Mouse (Mus musculus): ENCODE measurements around the gene Trim75. TPM values are rescaled to one million over a fixed set of nuclear protein-coding genes. Genes with fewer than 3 reads are reported as not detected.
"Not testable (repeated sequence)": the region's sequence is repeated elsewhere in the genome, so short reads cannot be mapped to it uniquely, and the experiment has no call there.

The Trim75 gene
- total and polyA plus RNA-seq, 3 experiments, result not detected

DNA sequence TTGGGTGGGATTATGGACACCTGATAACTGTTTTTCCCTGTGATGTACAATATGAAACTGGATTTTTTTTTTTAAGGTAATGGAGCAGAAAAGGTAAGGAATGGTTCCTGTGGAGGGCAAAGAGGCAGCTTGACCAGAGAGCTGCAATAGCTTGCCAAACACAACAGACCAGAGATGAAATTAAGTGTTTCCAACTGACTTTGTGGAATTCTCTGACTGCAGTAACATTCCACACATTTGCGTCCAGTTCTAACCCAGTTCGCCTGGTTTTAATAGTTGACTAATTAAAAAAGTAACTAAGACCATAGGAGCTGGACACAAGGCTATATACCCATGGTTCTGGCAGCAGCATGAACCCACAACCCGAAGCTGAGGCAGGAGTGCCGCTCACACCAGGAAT lies 42.1 kb upstream of the Trim75 start:
- no peaks in the 10 kb centered on the region for H3K79me2 ChIP-seq (replicated peaks; ENCODE audit: control insufficient read depth, insufficient read depth, low read length)
- no peak for DNase-seq
- intact Hi-C loops (cut with DNase I), result no loop called here
- H3K27me3 ChIP-seq (ENCODE audit: control insufficient read depth, insufficient read depth, low read length), result no peaks in the 10 kb centered on the region
- no peaks in the 10 kb centered on the region for H3K36me3 ChIP-seq (ENCODE audit: control insufficient read depth, insufficient read depth, low read length)
- 87% methylated on average over 4 of the region's 4 CpGs for WGBS
- no peaks in the 10 kb centered on the region for H3K4me1 ChIP-seq (ENCODE audit: control insufficient read depth, insufficient read depth, low read length)
- TF ChIP-seq EP300 (IDR thresholded peaks at IDR 0.05; ENCODE audit: insufficient read depth, low read depth, low read length) (no peak), POLR2A (IDR thresholded peaks at IDR 0.05; ENCODE audit: insufficient read depth, low read depth, low read length) (no peak), CTCF (IDR thresholded peaks at IDR 0.05) (no peak)
- no peak overlapping the region for H3K9ac ChIP-seq (ENCODE audit: low read depth, low read length)
- H3K27ac ChIP-seq, result no peak overlapping the region
- no peak overlapping the region for H3K4me3 ChIP-seq

DNA sequence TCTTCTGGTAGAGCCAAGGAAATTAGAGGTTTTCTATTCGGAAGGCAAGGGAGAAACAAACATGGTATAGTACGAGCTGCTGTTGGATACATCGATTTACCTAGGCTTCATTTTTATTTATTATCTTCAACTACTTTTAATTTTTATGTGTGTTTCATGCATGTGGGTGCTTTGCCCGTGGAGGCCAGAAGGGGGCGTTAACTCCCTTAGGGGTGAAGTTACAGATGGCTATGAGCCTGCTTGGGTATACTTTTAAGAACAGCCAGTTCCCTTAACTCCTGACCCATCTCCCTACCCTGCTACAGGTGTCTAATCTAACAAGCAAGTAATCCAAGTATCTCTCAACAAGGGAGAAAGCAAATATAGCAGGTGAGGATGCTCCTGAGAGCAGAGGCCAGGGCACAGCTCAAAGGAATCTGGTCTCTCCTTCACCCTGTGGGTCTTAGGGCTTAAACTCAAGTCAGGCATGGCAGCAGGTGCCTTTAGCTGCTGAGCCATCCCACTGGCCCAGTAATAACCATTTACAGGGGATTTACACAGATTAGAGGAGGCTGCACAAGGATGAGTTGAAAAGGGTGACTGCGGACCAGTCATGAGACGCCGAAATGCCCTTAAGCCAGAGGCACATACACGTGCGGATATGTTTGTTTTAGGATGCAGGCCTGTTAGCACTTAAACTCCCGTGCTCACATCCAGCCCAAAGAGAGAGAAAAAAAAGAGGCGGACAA lies 41.5 kb upstream of the Trim75 start:
- no peaks in the 10 kb centered on the region for H3K36me3 ChIP-seq (ENCODE audit: control insufficient read depth, insufficient read depth, low read length)
- no peaks in the 10 kb centered on the region for H3K4me1 ChIP-seq (ENCODE audit: control insufficient read depth, insufficient read depth, low read length)
- intact Hi-C loops (cut with DNase I), result no loop called here
- no peaks in the 10 kb centered on the region for H3K27me3 ChIP-seq (ENCODE audit: control insufficient read depth, insufficient read depth, low read length)
- TF ChIP-seq CTCF (IDR thresholded peaks at IDR 0.05), result no peak
- no peak for TF ChIP-seq EP300 (IDR thresholded peaks at IDR 0.05; ENCODE audit: insufficient read depth, low read depth, low read length)
- TF ChIP-seq POLR2A (IDR thresholded peaks at IDR 0.05; ENCODE audit: insufficient read depth, low read depth, low read length), result no peak
- no peak for DNase-seq
- no peak overlapping the region for H3K27ac ChIP-seq
- H3K79me2 ChIP-seq (replicated peaks; ENCODE audit: control insufficient read depth, insufficient read depth, low read length), result no peaks in the 10 kb centered on the region
- no peak overlapping the region for H3K9ac ChIP-seq (ENCODE audit: low read depth, low read length)
- WGBS, result 80% methylated on average over 12 of the region's 12 CpGs
- no peak overlapping the region for H3K4me3 ChIP-seq

DNA sequence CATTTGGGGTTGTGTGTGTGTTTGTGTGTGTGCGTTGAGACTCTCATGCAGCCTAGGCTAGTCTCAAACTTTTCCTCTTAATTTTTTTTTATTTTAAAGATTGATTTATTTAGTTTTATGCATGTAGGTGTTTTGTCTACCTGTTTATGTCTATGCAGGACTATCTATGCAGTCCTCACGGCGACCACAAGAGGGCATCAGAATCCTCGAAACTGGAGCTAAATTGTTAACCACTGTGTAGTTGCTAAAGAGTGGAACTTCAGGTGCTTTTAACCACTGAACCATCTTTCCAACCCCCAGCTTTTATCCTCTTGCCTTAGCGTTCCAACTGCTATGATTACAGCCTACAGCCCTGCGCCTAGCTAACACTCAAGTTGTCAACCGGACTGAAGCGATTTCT lies 34.9 kb upstream of the Trim75 start:
- DNase-seq, result peak; percentile 4 to 52
- intact Hi-C loops (cut with DNase I), result loop anchor here (1.0 kb wide), 1 partner anchor 88 kb away; no protein-coding TSS in a partner anchor
- no peaks in the 10 kb centered on the region for H3K79me2 ChIP-seq (replicated peaks; ENCODE audit: control insufficient read depth, insufficient read depth, low read length)
- no peaks in the 10 kb centered on the region for H3K4me1 ChIP-seq (ENCODE audit: control insufficient read depth, insufficient read depth, low read length)
- no peak overlapping the region for H3K27ac ChIP-seq
- H3K4me3 ChIP-seq, result no peak overlapping the region
- no peaks in the 10 kb centered on the region for H3K27me3 ChIP-seq (ENCODE audit: control insufficient read depth, insufficient read depth, low read length)
- 48% methylated on average over 8 of the region's 8 CpGs for WGBS
- TF ChIP-seq CTCF (IDR thresholded peaks at IDR 0.05) (peak; percentile 80), POLR2A (IDR thresholded peaks at IDR 0.05; ENCODE audit: insufficient read depth, low read depth, low read length) (no peak)
- no peak overlapping the region for H3K9ac ChIP-seq (ENCODE audit: low read depth, low read length)
- H3K36me3 ChIP-seq (ENCODE audit: control insufficient read depth, insufficient read depth, low read length), result no peaks in the 10 kb centered on the region

DNA sequence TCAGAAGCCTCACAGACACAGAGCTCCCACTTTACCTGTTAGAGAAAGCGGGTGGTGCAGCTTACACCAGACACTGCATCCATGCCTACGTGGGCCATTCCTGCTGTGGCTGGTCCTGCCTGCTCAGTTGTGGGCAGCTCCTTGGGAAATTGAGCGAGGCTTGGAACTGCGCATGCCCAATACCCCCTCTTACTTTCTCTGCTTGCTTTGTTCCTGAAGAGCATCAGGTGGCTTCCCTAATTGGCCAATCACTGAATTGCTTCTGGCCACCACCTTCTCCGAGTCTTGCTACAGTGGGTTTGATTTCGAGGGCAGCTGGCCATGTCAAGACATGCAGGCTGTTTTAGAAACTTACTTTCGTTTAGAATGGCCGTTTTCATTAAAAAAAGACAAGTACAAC lies 30.8 kb upstream of the Trim75 start, which contains the start of the genes Trim61 and Trim60:
Gene Trim61 (minus strand): TSS at position 101 of the 400 bp plus-strand sequence.
Gene Trim60 (minus strand): TSS at position 162 of the 400 bp plus-strand sequence.
- H3K4me3 ChIP-seq, result no peak within 1 kb of the TSS
- H3K27ac ChIP-seq, result no peak within 1 kb of the TSS
- WGBS, result 83% methylated on average over 8 of the region's 8 CpGs
- H3K27me3 ChIP-seq (ENCODE audit: control insufficient read depth, insufficient read depth, low read length), result no peaks in the 10 kb centered on the region
- H3K9ac ChIP-seq (ENCODE audit: low read depth, low read length), result no peak within 1 kb of the TSS
- TF ChIP-seq POLR2A (IDR thresholded peaks at IDR 0.05; ENCODE audit: insufficient read depth, low read depth, low read length), result no peak
- no peak for TF ChIP-seq EP300 (IDR thresholded peaks at IDR 0.05; ENCODE audit: insufficient read depth, low read depth, low read length)
- TF ChIP-seq CTCF (IDR thresholded peaks at IDR 0.05), result no peak
- no peaks in the 10 kb centered on the region for H3K4me1 ChIP-seq (ENCODE audit: control insufficient read depth, insufficient read depth, low read length)
- H3K79me2 ChIP-seq (replicated peaks; ENCODE audit: control insufficient read depth, insufficient read depth, low read length), result no peaks in the 10 kb centered on the region
- intact Hi-C loops (cut with DNase I), result no loop called here
- no peaks in the 10 kb centered on the region for H3K36me3 ChIP-seq (ENCODE audit: control insufficient read depth, insufficient read depth, low read length)
- DNase-seq, result no peak

DNA sequence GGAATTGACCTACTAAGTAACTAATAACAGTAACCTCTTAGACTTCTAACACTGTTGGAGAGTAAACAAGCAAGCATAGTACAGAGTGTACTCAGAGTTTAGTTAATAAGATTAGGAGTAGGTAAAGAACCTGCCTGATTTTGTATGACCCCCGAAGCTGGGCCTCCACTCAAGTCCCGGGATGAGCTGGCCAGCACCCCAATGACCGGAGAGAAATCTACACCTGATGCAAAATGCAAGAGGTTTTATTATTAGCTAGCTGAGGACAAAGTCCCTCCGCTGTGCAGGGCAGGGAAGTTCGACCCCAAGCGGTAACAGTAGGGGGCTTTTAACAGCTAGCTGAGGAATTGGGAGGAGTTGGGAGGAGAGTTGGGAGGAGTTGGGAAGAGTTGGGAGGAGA lies 20.0 kb upstream of the Trim75 start:
- H3K27me3 ChIP-seq (ENCODE audit: control insufficient read depth, insufficient read depth, low read length); H3K4me1 ChIP-seq (ENCODE audit: control insufficient read depth, insufficient read depth, low read length); DNase-seq; H3K4me3 ChIP-seq; H3K9ac ChIP-seq (ENCODE audit: low read depth, low read length); H3K36me3 ChIP-seq (ENCODE audit: control insufficient read depth, insufficient read depth, low read length); intact Hi-C loops (cut with DNase I); H3K27ac ChIP-seq; H3K79me2 ChIP-seq (replicated peaks; ENCODE audit: control insufficient read depth, insufficient read depth, low read length): not testable (repeated sequence)
- 77% methylated on average over 6 of the region's 6 CpGs for WGBS

DNA sequence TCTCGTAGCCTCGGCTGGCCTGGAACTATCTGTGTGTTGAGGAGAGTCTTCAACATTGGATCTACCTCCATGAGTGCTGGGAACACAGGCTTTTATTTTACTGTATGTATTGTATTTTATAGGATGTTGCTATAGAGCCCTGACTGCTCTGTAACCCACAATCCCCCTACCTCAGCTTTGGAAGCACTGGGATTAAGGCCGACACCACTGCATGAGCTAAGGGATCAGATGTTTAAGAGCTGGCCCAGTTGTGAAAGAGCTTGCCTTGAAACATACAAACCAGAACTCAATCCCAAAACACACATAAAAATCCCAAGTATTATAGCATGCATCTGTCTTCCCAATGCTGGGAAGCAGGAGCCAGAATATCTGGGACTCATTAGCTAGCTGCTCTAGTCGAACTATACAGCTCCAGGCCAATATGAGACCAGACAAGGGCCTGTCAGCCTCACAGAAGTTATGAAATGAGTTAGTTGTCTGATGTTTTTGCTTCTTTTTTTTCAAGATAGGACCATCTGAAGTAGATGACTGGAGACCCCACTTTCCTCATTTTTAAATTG lies 11.3 kb upstream of the Trim75 start:
- WGBS, result 80% methylated on average over 4 of the region's 4 CpGs
- no peaks in the 10 kb centered on the region for H3K36me3 ChIP-seq (ENCODE audit: control insufficient read depth, insufficient read depth, low read length)
- no peak overlapping the region for H3K27ac ChIP-seq
- DNase-seq, result no peak
- no peaks in the 10 kb centered on the region for H3K27me3 ChIP-seq (ENCODE audit: control insufficient read depth, insufficient read depth, low read length)
- TF ChIP-seq POLR2A (IDR thresholded peaks at IDR 0.05; ENCODE audit: insufficient read depth, low read depth, low read length) (no peak), EP300 (IDR thresholded peaks at IDR 0.05; ENCODE audit: insufficient read depth, low read depth, low read length) (no peak), CTCF (IDR thresholded peaks at IDR 0.05) (no peak)
- no peak overlapping the region for H3K4me3 ChIP-seq
- no peaks in the 10 kb centered on the region for H3K79me2 ChIP-seq (replicated peaks; ENCODE audit: control insufficient read depth, insufficient read depth, low read length)
- no peak overlapping the region for H3K9ac ChIP-seq (ENCODE audit: low read depth, low read length)
- intact Hi-C loops (cut with DNase I), result no loop called here
- no peaks in the 10 kb centered on the region for H3K4me1 ChIP-seq (ENCODE audit: control insufficient read depth, insufficient read depth, low read length)
